Mouse (Mus musculus) heart, postnatal 0 days (tissue): ENCODE results near the gene Morn4. TPM values are rescaled to one million over a fixed set of nuclear protein-coding genes. Genes with fewer than 3 reads are reported as not detected.
A peak's percentile ranks its signal among the peaks of the same experiment; 100 is the strongest.

Source experiments
- ATAC-seq: fragments of 200-750 bp; cut with Nextera tagmentation; 2 replicates; pipeline ENCODE4 v1.8.0; 2017; ENCODE audit warnings: low read depth, moderate number of reproducible peaks, moderate library complexity; ENCODE audit not compliant: insufficient read depth
- DNase-seq: peaks from one replicate; pipeline ENCODE4 v3.0.0-alpha.2; 2016; ENCODE audit warnings: low spot score
- H3K27ac ChIP-seq: fragments of 300-500 bp; sonication (generic); 2 replicates; pipeline ENCODE4 v1.5.1; 2014; ENCODE audit warnings: low read depth, mild to moderate bottlenecking
- H3K27me3 ChIP-seq: fragments of 300-500 bp; sonication (generic); 2 replicates; pipeline ENCODE4 v1.6.1; 2014; ENCODE audit warnings: low read length, mixed read lengths; ENCODE audit not compliant: control insufficient read depth, insufficient read depth
- H3K36me3 ChIP-seq: fragments of 300-500 bp; sonication (generic); replicated peaks from 2 replicates; pipeline ENCODE4 v1.6.1; 2014; ENCODE audit warnings: low read length, mixed read lengths; ENCODE audit not compliant: control insufficient read depth, insufficient read depth
- H3K4me1 ChIP-seq: fragments of 300-500 bp; sonication (generic); 2 replicates; pipeline ENCODE4 v1.6.1; 2014; ENCODE audit warnings: antibody characterized with exemption; ENCODE audit not compliant: control insufficient read depth, insufficient read depth
- H3K4me2 ChIP-seq: fragments of 300-500 bp; sonication (generic); 2 replicates; pipeline ENCODE4 v1.6.1; 2014; ENCODE audit warnings: low read depth, mild to moderate bottlenecking, low read length, moderate library complexity
- H3K4me3 ChIP-seq: fragments of 300-500 bp; sonication (generic); 2 replicates; pipeline ENCODE4 v1.5.1; 2014; ENCODE audit warnings: low read depth, low read length
- H3K9ac ChIP-seq: fragments of 300-500 bp; sonication (generic); replicated peaks from 2 replicates; pipeline ENCODE4 v1.6.1; 2014; ENCODE audit warnings: low read depth, low read length, mixed read lengths
- H3K9me3 ChIP-seq: fragments of 300-500 bp; sonication (generic); replicated peaks from 2 replicates; pipeline ENCODE4 v1.6.1; 2016; ENCODE audit warnings: low read length; ENCODE audit not compliant: control insufficient read depth
- CTCF ChIP-seq: IDR thresholded peaks from 2 replicates; pipeline ENCODE4 v1.5.1; 2016; ENCODE audit warnings: antibody characterized with exemption, control low read depth, low read depth
- EP300 ChIP-seq: IDR thresholded peaks from 2 replicates; pipeline ENCODE4 v1.6.1; 2016; ENCODE audit warnings: antibody characterized with exemption, low read depth
- WGBS: fragments of 180-500 bp; shearing (Covaris S2); extraction: QIAGEN DNeasy Blood & Tissue Kit; methylation state at CpG from one replicate; pipeline ENCODE4 v1.1.7; 2014; 5-methylcytosine and 5-hydroxymethylcytosine counted together
- polyA plus RNA-seq: library from polyadenylated mRNA; unstranded; fragments of >200 nt; fragmentation: Nextera tagmentation; extraction: Ambion mirVana; gene quantifications from 2 replicates; pipeline ENCODE4 v1.2.1, GENCODE M21; 2015
- total RNA-seq: library from RNA; depleted of rRNA; stranded (reverse); fragments of >200 nt; gene quantifications from 2 replicates; pipeline ENCODE4 v1.2.3, GENCODE M21; 2014; ENCODE audit warnings: low replicate concordance; rRNA removed

The Morn4 gene
- total and polyA plus RNA-seq, 2 experiments from 2014 or later: 2.3 to 5.7 TPM

GRCm38 (mm10) chr19:42033611-42034010, 52.5 kb downstream of the Morn4 start:
- no peaks in the 10 kb centered on the region for H3K9me3 ChIP-seq
- no peak overlapping the region for H3K27ac ChIP-seq
- DNase-seq (no peak), ATAC-seq (no peak)
- no peaks in the 10 kb centered on the region for H3K4me1 ChIP-seq
- peaks cover 29% of the 10 kb centered on the region for H3K36me3 ChIP-seq
- no peak overlapping the region for H3K4me3 ChIP-seq
- WGBS: 82% methylated on average over 14 of the region's 14 CpGs
- no peaks in the 10 kb centered on the region for H3K27me3 ChIP-seq
- H3K9ac ChIP-seq: no peak overlapping the region
- no peak overlapping the region for H3K4me2 ChIP-seq
- TF ChIP-seq CTCF: no peak
- no peak for TF ChIP-seq EP300

- 82% methylated on average over 5 of the region's 5 CpGs for WGBS
- Histone ChIP-seq H3K27ac (no peak overlapping the region), H3K9ac (no peak overlapping the region), H3K27me3 (no peaks in the 10 kb centered on the region), H3K4me1 (no peaks in the 10 kb centered on the region), H3K36me3 (peaks cover 29% of the 10 kb centered on the region), H3K4me3 (no peak overlapping the region), H3K4me2 (no peak overlapping the region), H3K9me3 (no peaks in the 10 kb centered on the region)
- DNase-seq (no peak), ATAC-seq (no peak)
- TF ChIP-seq CTCF (no peak), EP300 (no peak)
Observed at GRCm38 (mm10) chr19:42031112-42031511, 55.0 kb downstream of the Morn4 start.

GRCm38 (mm10) chr19:42026158-42026557, 60.0 kb downstream of the Morn4 start:
- Histone ChIP-seq H3K9me3 (no peaks in the 10 kb centered on the region), H3K9ac (no peak overlapping the region), H3K4me2 (no peak overlapping the region), H3K4me1 (peaks cover 20% of the 10 kb centered on the region; the same call in 1 of the 2 replicates), H3K36me3 (no peaks in the 10 kb centered on the region), H3K27me3 (no peaks in the 10 kb centered on the region), H3K4me3 (no peak overlapping the region), H3K27ac (no peak overlapping the region)
- ATAC-seq: peak; percentile 81
- TF ChIP-seq EP300: no peak
- TF ChIP-seq CTCF: peak; percentile 98
- peak; percentile 81 for DNase-seq
- WGBS: 2% methylated on average over 5 of the region's 5 CpGs

Other genes starting within 250 kb of the Morn4 start
- gene Frat2, start 238.2 kb downstream of the Morn4 start, total RNA-seq: 5.6 and 8.7 TPM in 2 replicates
- gene Frat2, start 238.2 kb downstream of the Morn4 start, polyA plus RNA-seq: 1.4 and 1.9 TPM in 2 replicates
- 4.5 and 7.7 TPM in 2 replicates for gene Rrp12, start 190.2 kb downstream of the Morn4 start, total RNA-seq
- 4.8 and 7.7 TPM in 2 replicates for gene Rrp12, start 190.2 kb downstream of the Morn4 start, polyA plus RNA-seq
- gene Pgam1, start 174.4 kb downstream of the Morn4 start, total RNA-seq: 290 and 335 TPM in 2 replicates
- 196 and 199 TPM in 2 replicates for gene Pgam1, start 174.4 kb downstream of the Morn4 start, polyA plus RNA-seq
- gene Exosc1, start 152.9 kb downstream of the Morn4 start, total RNA-seq: 1.7 and 14.9 TPM in 2 replicates
- 32.1 and 32.6 TPM in 2 replicates for gene Exosc1, start 152.9 kb downstream of the Morn4 start, polyA plus RNA-seq
- gene Zdhhc16, start 152.9 kb downstream of the Morn4 start, total RNA-seq: 44.3 and 53.2 TPM in 2 replicates
- gene Zdhhc16, start 152.9 kb downstream of the Morn4 start, polyA plus RNA-seq: 37.3 and 38.3 TPM in 2 replicates
- 34.9 and 39.3 TPM in 2 replicates for gene Mms19, start 105.2 kb downstream of the Morn4 start, total RNA-seq
- 11.5 and 13.1 TPM in 2 replicates for gene Mms19, start 105.2 kb downstream of the Morn4 start, polyA plus RNA-seq
- 29.6 and 38.7 TPM in 2 replicates for gene Ubtd1, start 104.6 kb downstream of the Morn4 start, total RNA-seq
- gene Ubtd1, start 104.6 kb downstream of the Morn4 start, polyA plus RNA-seq: 21.9 and 24.8 TPM in 2 replicates
- gene Ankrd2, start 50.4 kb downstream of the Morn4 start, total RNA-seq: not detected in 2 replicates
- gene Ankrd2, start 50.4 kb downstream of the Morn4 start, polyA plus RNA-seq: 0.14 TPM in 2 replicates
- gene Hoga1, start 40.7 kb downstream of the Morn4 start, total RNA-seq: 1.2 and 1.3 TPM in 2 replicates
- 1.4 and 1.5 TPM in 2 replicates for gene Hoga1, start 40.7 kb downstream of the Morn4 start, polyA plus RNA-seq
- 0.15 TPM in 1 of 2 replicates, not detected in the other for gene 4933411K16Rik, start 34.1 kb downstream of the Morn4 start, total RNA-seq
- gene 4933411K16Rik, start 34.1 kb downstream of the Morn4 start, polyA plus RNA-seq: not detected in 2 replicates
- gene Pi4k2a, start 4.1 kb upstream of the Morn4 start, total RNA-seq: 6.7 and 6.9 TPM in 2 replicates
- 12.6 and 13.4 TPM in 2 replicates for gene Pi4k2a, start 4.1 kb upstream of the Morn4 start, polyA plus RNA-seq
- 39.9 and 52.6 TPM in 2 replicates for gene Avpi1, start 42.7 kb upstream of the Morn4 start, total RNA-seq
- 43.0 and 46.0 TPM in 2 replicates for gene Avpi1, start 42.7 kb upstream of the Morn4 start, polyA plus RNA-seq
- gene Marveld1, start 61.0 kb upstream of the Morn4 start, total RNA-seq: 35.0 and 44.6 TPM in 2 replicates
- 7.2 and 8.6 TPM in 2 replicates for gene Marveld1, start 61.0 kb upstream of the Morn4 start, polyA plus RNA-seq
- 20.4 and 27.2 TPM in 2 replicates for gene Zfyve27, start 77.6 kb upstream of the Morn4 start, total RNA-seq
- 16.2 and 18.3 TPM in 2 replicates for gene Zfyve27, start 77.6 kb upstream of the Morn4 start, polyA plus RNA-seq
- gene Sfrp5, start 115.9 kb upstream of the Morn4 start, total RNA-seq: 2.3 and 4.9 TPM in 2 replicates
- gene Sfrp5, start 115.9 kb upstream of the Morn4 start, polyA plus RNA-seq: 1.7 and 1.8 TPM in 2 replicates
- gene Golga7b, start 161.2 kb upstream of the Morn4 start, total RNA-seq: not detected in 2 replicates
- 0.23 and 0.30 TPM in 2 replicates for gene Golga7b, start 161.2 kb upstream of the Morn4 start, polyA plus RNA-seq